Mouse (Mus musculus) embryonic facial prominence, embryonic 11.5 days (tissue): ENCODE measurements around the gene Bri3bp. TPM values are rescaled to one million over a fixed set of nuclear protein-coding genes. Genes with fewer than 3 reads are reported as not detected.
"Not testable (repeated sequence)": the region's sequence is repeated elsewhere in the genome, so short reads cannot be mapped to it uniquely, and the experiment has no call there.

Source experiments
- ATAC-seq: fragments of 200-750 bp; cut with Nextera tagmentation; replicated peaks from 2 replicates; pipeline ENCODE4 v1.8.0; 2017; ENCODE audit warnings: low read depth; ENCODE audit not compliant: insufficient number of reproducible peaks, low FRiP score, low TSS enrichment
- DNase-seq: peaks from one replicate; pipeline ENCODE4 v3.0.0-alpha.2; 2015; ENCODE audit warnings: low spot score
- H3K27ac ChIP-seq: fragments of 300-500 bp; sonication (generic); replicated peaks from 2 replicates; pipeline ENCODE4 v1.5.1; 2014; ENCODE audit warnings: mild to moderate bottlenecking, low read depth, low read length, control low read depth
- H3K27me3 ChIP-seq: fragments of 300-500 bp; sonication (generic); 2 replicates; pipeline ENCODE4 v1.6.1; 2014; ENCODE audit warnings: mild to moderate bottlenecking, low read length, moderate library complexity, mixed read lengths; ENCODE audit not compliant: control insufficient read depth, insufficient read depth
- H3K36me3 ChIP-seq: fragments of 300-500 bp; sonication (generic); replicated peaks from 2 replicates; pipeline ENCODE4 v1.6.1; 2014; ENCODE audit warnings: low read depth, mild to moderate bottlenecking, low read length, moderate library complexity, mixed read lengths; ENCODE audit not compliant: control insufficient read depth, insufficient read depth
- H3K4me1 ChIP-seq: fragments of 300-500 bp; sonication (generic); 2 replicates; pipeline ENCODE4 v1.6.1; 2014; ENCODE audit warnings: low read length, mixed read lengths; ENCODE audit not compliant: control insufficient read depth, insufficient read depth
- H3K4me2 ChIP-seq: fragments of 300-500 bp; sonication (generic); 2 replicates; pipeline ENCODE4 v1.6.1; 2014; ENCODE audit warnings: low read depth, mild to moderate bottlenecking, control low read depth, low read length, moderate library complexity
- H3K4me3 ChIP-seq: fragments of 300-500 bp; sonication (generic); 2 replicates; pipeline ENCODE4 v1.5.1; 2014; ENCODE audit warnings: low read depth, low read length, control low read depth
- H3K9ac ChIP-seq: fragments of 300-500 bp; sonication (generic); replicated peaks from 2 replicates; pipeline ENCODE4 v1.6.1; 2014; ENCODE audit warnings: mild to moderate bottlenecking, control low read depth, low read length
- H3K9me3 ChIP-seq: fragments of 300-500 bp; sonication (generic); replicated peaks from 2 replicates; pipeline ENCODE4 v1.6.1; 2016; ENCODE audit warnings: mild to moderate bottlenecking, low read length, inconsistent platforms, mixed read lengths; ENCODE audit not compliant: control insufficient read depth
- WGBS: fragments of 180-500 bp; shearing (Covaris S2); extraction: QIAGEN DNeasy Blood & Tissue Kit; methylation state at CpG from one replicate; pipeline ENCODE4 v1.1.7; 2014; 5-methylcytosine and 5-hydroxymethylcytosine counted together
- polyA plus RNA-seq: library from polyadenylated mRNA; unstranded; fragments of >200 nt; fragmentation: Nextera tagmentation; extraction: Ambion mirVana; gene quantifications from 2 replicates; pipeline ENCODE4 v1.2.1, GENCODE M21; 2014

Bri3bp gene
- polyA plus RNA-seq, 1 experiment from 2014 or later, result 26.3 TPM

DNA sequence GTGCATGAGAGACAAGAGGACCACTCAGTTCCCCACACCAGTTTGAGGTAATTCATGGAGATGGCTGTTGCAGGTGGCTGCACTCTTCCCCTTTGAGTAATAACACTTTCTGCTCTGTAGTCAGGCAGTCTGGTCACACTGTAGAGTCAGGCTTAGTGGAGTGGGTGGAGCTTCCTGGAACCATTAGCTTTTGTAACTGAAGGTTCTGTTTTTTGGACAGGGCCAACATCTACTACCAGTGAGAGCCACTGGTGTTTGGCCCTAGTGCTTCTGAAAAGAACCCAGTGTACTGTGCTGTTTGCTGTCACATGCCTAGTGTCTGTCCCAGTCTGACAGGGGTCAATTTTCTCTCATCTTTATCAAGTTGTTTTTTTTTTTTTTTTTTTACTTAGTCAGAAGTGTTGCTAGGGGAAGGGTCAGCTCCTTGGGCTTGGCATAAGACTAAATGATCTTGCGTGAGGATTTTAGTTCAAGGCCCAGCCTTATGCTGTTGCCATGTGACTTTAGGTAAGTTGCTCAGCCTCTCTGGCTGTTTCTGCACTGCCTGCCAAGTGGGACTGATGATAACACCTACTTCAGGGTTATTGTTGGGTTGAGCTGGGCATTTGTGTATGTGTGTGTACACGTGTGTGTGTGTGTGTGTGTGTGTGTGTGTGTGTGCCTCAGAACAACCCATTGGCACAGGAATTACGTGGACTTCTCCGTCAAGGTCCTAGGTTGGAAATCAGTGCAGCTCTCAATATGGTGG, 43.8 kb downstream of the Bri3bp start:
- H3K9me3 ChIP-seq, result no peaks in the 10 kb centered on the region
- no peak overlapping the region for H3K27ac ChIP-seq
- DNase-seq, result no peak
- H3K4me3 ChIP-seq, result no peak overlapping the region
- no peak overlapping the region for H3K4me2 ChIP-seq
- H3K9ac ChIP-seq, result no peak overlapping the region
- no peak for ATAC-seq
- H3K27me3 ChIP-seq, result no peaks in the 10 kb centered on the region
- no peaks in the 10 kb centered on the region for H3K4me1 ChIP-seq
- H3K36me3 ChIP-seq, result peaks cover 10% of the 10 kb centered on the region
- WGBS, result 93% methylated on average over 4 of the region's 4 CpGs

DNA sequence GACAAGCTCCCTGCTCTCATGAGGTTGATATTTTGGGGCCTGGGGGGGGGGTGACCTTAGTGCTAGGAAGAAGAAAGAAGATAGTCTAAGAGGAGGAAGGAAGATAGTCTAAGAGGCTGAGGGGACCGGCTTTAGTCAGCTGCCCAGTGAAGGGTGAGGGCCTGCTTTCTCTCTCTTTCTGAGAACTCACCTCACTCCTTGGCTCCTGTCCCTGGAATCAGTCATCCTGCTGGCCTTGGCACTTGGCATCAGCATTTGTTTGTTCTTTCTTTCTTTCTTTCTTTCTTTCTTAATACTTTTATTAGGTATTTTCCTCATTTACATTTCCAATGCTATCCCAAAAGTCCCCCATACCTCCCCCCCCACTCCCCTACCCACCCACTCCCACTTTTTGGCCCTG, 44.7 kb downstream of the Bri3bp start:
- Histone ChIP-seq H3K9me3 (no peaks in the 10 kb centered on the region), H3K27ac (no peak overlapping the region), H3K4me1 (no peaks in the 10 kb centered on the region), H3K27me3 (no peaks in the 10 kb centered on the region), H3K4me2 (no peak overlapping the region), H3K9ac (no peak overlapping the region), H3K36me3 (peaks cover 10% of the 10 kb centered on the region), H3K4me3 (no peak overlapping the region)
- 100% methylated on average over 1 of the region's 1 CpGs for WGBS
- no peak for ATAC-seq
- no peak for DNase-seq

DNA sequence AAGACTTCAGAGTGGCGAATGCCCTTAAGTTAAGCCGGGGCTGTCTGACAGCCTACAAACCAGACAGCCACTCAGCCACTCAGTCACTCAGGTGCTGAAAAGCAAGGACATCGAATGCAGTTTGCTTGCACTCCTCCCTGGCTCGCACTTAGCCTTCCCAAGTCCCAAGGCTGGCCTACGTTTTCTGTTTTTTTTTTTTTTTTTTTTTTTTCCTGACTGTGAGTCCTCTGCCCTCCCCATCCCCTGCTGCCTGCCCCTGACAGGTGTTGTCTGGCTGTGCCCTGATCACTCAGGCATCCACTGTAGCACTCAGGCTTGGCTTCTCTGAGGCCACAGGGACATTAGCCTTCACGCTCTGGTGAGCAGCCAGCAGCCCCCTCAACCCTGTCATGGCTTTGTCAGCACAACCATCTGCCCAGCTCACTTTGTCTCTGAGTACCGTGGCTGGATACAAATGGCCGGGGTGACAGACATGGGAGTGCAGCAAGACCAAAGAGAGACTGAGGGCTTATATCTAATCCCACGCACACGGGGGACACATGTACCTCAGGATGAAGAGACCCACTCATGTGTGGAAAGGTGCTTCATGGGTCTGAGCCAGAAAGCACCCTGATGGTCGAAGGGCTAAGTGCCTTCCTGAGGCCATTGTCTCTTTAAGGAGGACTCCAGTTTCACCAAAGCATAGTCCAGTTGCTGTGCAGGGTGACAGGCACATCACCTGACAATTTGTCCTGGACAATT, 46.2 kb downstream of the Bri3bp start:
- Histone ChIP-seq H3K9me3 (no peaks in the 10 kb centered on the region), H3K9ac (no peak overlapping the region), H3K36me3 (peaks cover 10% of the 10 kb centered on the region), H3K4me1 (no peaks in the 10 kb centered on the region), H3K4me3 (no peak overlapping the region), H3K27me3 (no peaks in the 10 kb centered on the region), H3K4me2 (no peak overlapping the region), H3K27ac (no peak overlapping the region)
- ATAC-seq (peak; percentile 46; the same call in 1 of the 2 replicates), DNase-seq (no peak)
- WGBS, result 68% methylated on average over 11 of the region's 11 CpGs

DNA sequence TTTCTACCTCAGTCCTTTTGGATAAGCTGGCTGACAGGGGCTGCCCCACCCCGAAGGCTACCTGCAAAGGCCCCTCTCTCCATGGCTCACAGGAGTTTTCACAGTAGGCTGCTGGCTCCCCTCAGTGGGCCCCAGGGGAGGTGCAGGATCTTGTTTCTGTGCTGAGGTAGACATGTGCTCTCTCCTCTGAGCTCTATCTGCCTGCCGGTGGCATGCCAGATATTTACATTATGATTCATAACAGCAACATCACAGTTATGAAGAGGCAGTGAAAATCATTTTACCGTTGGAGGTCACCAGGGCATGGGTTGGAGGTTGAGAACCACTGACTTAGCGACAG, 46.7 kb downstream of the Bri3bp start:
- Histone ChIP-seq H3K4me3 (no peak overlapping the region), H3K9ac (no peak overlapping the region), H3K36me3 (peaks cover 10% of the 10 kb centered on the region), H3K9me3 (no peaks in the 10 kb centered on the region), H3K27ac (no peak overlapping the region), H3K4me2 (no peak overlapping the region), H3K4me1 (no peaks in the 10 kb centered on the region), H3K27me3 (no peaks in the 10 kb centered on the region)
- WGBS, result 73% methylated on average over 4 of the region's 4 CpGs
- no peak for DNase-seq
- no peak for ATAC-seq

DNA sequence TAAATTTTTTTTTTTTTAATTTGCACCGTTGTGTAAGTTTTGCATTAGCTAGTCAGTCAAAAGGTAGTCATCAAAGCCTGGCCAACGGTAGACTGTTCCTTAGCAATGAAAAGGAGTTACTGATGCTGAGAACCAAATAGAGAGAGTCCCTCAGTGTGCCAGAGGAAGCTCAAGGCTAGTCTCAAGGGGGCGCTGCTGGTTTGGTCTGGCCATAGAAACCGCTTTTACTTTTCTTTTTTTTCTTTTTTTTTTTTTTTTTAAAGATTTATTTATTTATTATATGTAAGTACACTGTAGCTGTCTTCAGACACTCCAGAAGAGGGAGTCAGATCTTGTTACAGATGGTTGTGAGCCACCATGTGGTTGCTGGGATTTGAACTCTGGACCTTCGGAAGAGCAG, 47.6 kb downstream of the Bri3bp start:
- not testable (repeated sequence) for H3K9ac ChIP-seq, H3K4me3 ChIP-seq, H3K36me3 ChIP-seq, ATAC-seq, H3K9me3 ChIP-seq, H3K27ac ChIP-seq, DNase-seq, H3K4me1 ChIP-seq, H3K27me3 ChIP-seq, H3K4me2 ChIP-seq
- 95% methylated on average over 5 of the region's 5 CpGs for WGBS

DNA sequence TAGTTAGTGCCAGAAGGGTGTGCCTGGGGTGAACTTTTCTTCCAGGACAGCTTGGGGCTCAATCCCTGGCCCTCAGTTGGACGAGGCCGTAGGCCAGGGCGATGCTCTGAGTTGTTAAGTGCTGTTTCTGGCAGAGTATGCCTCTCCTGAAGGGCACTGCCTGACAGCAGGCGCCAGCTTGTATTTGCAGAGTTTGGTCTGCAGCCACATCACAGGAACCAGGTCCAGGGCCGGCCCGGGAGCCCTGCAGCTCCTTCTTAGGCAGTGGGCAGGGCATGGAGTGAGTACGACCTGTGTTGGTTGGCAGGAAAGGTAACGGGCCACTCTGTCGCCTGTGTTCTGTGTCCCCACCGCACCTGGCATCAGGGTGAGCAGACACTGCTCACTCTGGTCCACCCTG, 49.7 kb downstream of the Bri3bp start:
- H3K27me3 ChIP-seq, result no peaks in the 10 kb centered on the region
- no peak overlapping the region for H3K9ac ChIP-seq
- no peak overlapping the region for H3K27ac ChIP-seq
- H3K36me3 ChIP-seq, result peaks cover 5% of the 10 kb centered on the region
- no peak for DNase-seq
- H3K9me3 ChIP-seq, result no peaks in the 10 kb centered on the region
- H3K4me1 ChIP-seq, result no peaks in the 10 kb centered on the region
- ATAC-seq, result no peak
- WGBS, result 91% methylated on average over 10 of the region's 10 CpGs
- H3K4me2 ChIP-seq, result no peak overlapping the region
- H3K4me3 ChIP-seq, result no peak overlapping the region

DNA sequence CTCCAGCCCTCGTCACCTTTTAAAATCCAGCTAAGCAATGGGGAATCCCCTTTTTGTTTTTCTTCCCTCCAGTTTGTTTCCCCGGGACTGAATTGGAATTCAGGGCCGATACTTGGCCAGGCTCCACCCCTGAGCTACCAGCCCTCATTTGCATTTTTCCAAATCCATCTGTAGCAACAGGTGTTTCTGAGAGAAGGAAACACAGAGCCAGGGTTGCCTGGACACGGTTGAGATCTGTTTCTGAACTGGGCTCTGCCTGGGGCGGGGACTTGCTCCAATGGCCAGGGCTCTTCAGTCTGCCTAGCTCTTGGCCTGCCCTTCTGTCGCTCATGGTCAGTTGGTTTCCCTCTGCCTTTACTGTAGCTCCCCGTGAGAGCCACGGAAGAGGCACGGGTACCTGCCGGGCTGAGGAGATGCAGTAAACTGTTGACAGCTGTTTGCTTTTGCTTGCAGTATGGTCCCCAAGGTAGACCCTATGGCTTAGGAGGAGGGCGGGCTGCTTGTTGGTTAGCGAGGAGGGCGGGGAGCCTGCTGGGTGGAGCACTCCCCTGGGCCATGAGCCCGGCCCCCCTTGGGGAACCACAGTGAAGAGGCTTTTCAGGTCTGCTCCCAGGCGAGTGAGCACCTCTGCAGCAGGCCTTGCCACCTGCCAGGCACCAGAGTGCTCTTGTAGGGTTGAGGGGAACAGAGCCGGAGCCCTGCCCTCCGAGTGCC, 51.2 kb downstream of the Bri3bp start:
- no peaks in the 10 kb centered on the region for H3K9me3 ChIP-seq
- peaks cover 5% of the 10 kb centered on the region for H3K36me3 ChIP-seq
- no peaks in the 10 kb centered on the region for H3K27me3 ChIP-seq
- H3K4me3 ChIP-seq, result no peak overlapping the region
- no peak overlapping the region for H3K4me2 ChIP-seq
- no peak for ATAC-seq
- 60% methylated on average over 17 of the region's 17 CpGs for WGBS
- H3K27ac ChIP-seq, result no peak overlapping the region
- no peaks in the 10 kb centered on the region for H3K4me1 ChIP-seq
- no peak overlapping the region for H3K9ac ChIP-seq
- DNase-seq, result no peak

DNA sequence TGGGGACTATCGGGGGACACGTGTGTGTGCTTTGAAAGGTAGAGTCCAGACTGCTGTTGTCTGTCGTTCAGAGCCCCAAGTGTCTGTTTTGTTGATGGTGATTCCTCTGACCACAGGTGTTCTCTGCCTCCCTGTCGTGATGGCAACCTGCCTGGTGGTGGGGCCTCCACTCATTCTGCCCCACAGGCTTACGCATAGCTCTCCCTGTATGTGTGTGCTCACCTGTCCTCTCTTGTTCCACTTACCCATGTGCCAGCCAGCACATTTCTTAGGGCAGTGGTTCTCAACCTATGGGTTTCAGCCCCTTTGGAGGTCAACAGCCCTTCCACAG, 51.7 kb downstream of the Bri3bp start:
- Histone ChIP-seq H3K4me1 (no peaks in the 10 kb centered on the region), H3K9me3 (no peaks in the 10 kb centered on the region), H3K9ac (no peak overlapping the region), H3K27ac (no peak overlapping the region), H3K4me2 (no peak overlapping the region), H3K27me3 (no peaks in the 10 kb centered on the region), H3K36me3 (peaks cover 5% of the 10 kb centered on the region), H3K4me3 (no peak overlapping the region)
- 62% methylated on average over 5 of the region's 5 CpGs for WGBS
- no peak; the same call in 1 of the 2 replicates for ATAC-seq
- no peak for DNase-seq
